Mouse (Mus musculus): Measurements from ENCODE around the gene Hoxc12.

The Hoxc12 gene

GRCm38 (mm10) chr15:102963671-102964640, 27.4 kb downstream of the Hoxc12 start:
- DNase-seq (ENCODE audit: low read depth): no peak

DNA sequence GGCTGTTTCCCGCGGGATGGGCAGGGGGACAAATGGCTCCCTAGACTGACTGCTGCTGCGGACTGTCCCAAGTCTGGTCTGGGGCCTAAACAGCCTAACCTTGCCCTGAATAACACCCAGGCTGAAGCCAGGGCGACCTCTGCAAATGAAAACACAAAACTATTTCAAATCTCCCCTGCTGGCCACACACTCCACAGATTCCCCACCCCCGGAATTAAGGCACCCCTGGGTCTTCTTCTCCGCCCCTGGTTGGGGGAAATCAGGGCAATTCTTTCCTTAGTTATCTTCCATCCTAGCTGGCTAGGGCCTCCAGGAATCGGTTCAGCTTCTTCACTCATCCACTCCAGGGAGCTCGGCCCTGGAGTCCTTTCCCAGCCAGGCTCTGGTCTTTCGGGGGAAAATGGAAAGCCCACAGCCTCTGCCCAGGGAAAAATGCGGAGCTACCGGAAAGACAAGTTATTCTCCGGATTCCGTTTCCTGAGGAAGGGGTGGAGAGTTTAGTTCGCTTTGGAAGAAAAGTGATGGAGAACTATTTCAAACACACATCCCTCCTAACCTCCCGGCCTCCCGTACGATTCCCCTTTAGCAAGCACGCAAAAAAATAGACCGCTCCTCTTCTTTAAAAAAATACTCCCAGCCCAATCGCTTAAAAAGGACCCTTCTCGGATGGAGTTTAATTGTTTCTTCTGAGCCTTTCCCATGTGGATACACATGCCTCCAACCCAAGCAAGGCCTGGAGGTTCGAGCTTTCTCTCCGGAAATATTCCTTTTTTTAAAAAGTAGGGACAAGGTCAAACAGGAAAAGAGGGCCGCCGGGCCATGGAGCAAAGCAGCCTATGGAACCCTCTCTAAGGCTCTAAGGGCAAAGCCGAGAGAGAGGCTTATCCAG, 28.7 kb downstream of the Hoxc12 start:
- DNase-seq (ENCODE audit: low read depth): no peak

- peak; percentile 69 for DNase-seq (ENCODE audit: low read depth)
Measured at GRCm38 (mm10) chr15:102965892-102966775, 29.6 kb downstream of the Hoxc12 start.

GRCm38 (mm10) chr15:102966776-102967311, 30.3 kb downstream of the Hoxc12 start, which contains the start of gene Hoxc10:
TSS of gene Hoxc10 (plus strand) at chr15:102966796.
- DNase-seq (ENCODE audit: low read depth): no peak

DNA sequence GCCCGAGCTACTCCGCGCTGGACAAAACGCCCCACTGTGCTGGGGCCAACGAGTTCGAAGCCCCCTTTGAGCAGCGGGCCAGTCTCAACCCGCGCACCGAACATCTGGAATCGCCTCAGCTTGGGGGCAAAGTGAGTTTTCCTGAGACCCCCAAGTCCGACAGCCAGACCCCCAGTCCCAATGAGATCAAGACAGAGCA, 30.7 kb downstream of the Hoxc12 start, which contains the start of gene Hoxc5:
TSS of gene Hoxc5 (plus strand) at position 132 of the 199 bp plus-strand sequence.
- no peak for DNase-seq (ENCODE audit: low read depth)

DNA sequence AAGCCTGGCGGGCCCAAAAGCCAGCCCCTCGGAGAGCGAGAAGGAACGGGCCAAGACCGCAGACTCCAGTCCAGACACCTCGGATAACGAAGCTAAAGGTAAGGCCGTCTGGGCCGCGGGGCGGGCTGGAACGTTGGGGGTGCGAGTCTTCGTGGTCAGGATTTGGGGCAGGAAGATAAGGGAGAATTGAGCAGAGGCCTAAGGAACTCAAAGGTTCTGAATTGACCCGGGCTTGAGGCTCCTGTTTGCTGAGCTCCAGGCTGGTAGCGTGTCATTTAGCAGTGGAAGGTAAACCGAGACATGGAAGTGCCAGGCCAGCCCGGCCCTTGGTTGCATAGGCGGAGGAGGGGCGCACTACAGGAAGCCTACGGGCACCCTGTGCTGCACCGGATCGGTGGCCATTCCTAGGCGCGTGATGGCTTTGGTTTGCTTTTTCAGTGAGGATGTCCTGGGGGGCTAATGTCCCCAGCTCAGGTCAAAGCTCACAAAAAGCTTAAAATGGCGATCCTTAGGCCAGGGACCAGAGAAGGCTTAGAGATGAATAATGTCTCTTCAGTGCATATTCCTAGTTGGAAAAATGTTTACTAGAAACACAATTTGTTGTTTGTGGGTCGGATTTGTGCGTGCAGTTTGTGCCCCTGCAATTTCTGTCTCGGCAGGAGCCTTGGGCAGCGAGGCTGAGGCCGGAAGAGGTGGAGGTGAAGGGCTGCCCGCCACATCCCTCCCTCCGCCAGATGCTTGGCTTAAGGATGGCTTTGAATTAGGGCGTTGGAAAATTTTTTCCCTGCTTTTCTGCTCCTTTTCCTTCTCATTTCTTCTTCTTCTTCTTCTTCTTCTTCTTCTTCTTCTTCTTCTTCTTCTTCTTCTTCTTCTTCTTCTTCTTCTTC, 31.2 kb downstream of the Hoxc12 start:
- DNase-seq (ENCODE audit: low read depth): no peak

GRCm38 (mm10) chr15:102969296-102969695, 32.7 kb downstream of the Hoxc12 start:
- no peak for DNase-seq (ENCODE audit: low read depth)

DNA sequence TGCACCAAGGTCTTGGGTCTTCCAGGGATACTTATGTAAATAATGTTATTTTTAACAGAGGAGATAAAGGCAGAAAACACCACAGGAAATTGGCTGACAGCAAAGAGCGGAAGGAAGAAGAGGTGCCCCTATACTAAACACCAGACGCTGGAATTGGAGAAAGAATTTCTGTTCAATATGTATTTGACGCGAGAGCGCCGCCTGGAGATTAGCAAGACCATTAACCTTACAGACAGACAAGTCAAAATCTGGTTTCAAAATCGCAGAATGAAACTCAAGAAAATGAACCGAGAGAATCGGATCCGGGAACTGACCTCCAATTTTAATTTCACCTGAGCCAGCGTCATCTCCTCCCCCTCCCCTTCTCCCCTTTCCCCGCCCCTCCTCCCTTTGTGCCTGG, 34.2 kb downstream of the Hoxc12 start:
- no peak for DNase-seq (ENCODE audit: low read depth)

GRCm38 (mm10) chr15:102972254-102972653, 35.7 kb downstream of the Hoxc12 start:
- DNase-seq (ENCODE audit: low read depth): no peak

GRCm38 (mm10) chr15:102972753-102973152, 36.2 kb downstream of the Hoxc12 start:
- no peak for DNase-seq (ENCODE audit: low read depth)

DNA sequence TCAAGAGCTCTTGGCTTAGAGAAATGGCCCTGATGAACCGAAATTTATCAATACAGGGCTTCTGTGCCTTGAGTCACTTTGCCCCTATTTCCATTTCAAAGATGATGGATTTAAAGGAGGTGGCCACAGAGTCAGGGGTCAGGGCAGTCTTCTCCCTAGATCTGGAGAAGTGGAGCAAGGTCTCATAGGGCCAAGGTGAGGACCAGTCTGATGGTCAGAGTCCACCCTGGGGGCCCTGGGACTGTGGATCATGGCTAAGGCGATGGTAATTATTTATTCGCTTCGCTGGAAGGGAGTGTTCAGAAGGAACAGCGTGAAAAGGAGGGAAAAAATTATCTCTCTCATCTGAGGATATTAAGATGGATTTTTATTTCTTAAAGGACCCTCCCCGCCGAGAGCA, 38.5 kb downstream of the Hoxc12 start:
- DNase-seq (ENCODE audit: low read depth): no peak

DNA sequence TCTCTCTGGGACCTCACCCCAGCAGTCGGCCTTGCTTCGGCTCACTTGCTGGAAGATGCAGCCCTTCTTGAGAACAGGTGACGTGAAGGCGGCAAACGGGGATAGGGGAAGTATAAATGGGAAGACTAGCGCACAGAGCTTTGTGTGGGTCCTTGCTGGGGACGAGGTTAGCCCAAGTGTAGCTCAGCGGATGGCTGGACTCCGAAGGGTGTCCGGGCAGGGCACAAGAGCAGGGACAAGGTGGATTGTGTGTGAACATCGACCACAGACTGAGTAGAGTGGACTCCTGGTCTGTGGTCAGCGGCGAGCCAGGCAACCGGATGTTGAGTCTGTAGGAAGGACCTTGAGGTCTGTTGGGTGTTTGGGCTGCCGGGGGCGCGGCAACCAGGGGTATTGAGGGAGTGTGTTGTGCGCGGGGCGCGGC, 39.1 kb downstream of the Hoxc12 start:
- DNase-seq (ENCODE audit: low read depth): no peak

DNA sequence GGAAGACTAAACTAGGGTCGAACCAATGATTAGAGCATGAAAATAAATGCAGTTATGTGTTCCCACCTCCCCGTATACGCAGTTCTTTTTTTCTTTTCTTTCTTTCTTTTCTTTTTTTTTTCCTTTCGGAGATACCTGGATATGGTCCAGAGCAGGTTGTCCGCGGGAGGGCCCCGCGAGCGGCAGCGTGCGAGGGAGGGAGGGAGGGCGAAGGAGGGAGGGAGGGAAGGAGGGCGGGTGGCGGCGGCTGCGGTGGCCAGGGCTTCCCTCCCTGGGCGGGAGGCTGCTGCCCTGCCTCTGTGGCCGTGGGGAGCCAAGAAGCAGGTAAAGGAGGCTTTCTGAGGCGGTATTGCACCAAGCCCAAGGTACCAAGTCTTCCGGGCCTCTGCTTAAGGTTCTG, 39.6 kb downstream of the Hoxc12 start, which contains the start of gene Hoxc9:
TSS of gene Hoxc9 (plus strand) at position 269 of the 400 bp plus-strand sequence.
- no peak for DNase-seq (ENCODE audit: low read depth)

- no peak for DNase-seq (ENCODE audit: low read depth)
Measured at GRCm38 (mm10) chr15:102976631-102977422, 40.3 kb downstream of the Hoxc12 start.

DNA sequence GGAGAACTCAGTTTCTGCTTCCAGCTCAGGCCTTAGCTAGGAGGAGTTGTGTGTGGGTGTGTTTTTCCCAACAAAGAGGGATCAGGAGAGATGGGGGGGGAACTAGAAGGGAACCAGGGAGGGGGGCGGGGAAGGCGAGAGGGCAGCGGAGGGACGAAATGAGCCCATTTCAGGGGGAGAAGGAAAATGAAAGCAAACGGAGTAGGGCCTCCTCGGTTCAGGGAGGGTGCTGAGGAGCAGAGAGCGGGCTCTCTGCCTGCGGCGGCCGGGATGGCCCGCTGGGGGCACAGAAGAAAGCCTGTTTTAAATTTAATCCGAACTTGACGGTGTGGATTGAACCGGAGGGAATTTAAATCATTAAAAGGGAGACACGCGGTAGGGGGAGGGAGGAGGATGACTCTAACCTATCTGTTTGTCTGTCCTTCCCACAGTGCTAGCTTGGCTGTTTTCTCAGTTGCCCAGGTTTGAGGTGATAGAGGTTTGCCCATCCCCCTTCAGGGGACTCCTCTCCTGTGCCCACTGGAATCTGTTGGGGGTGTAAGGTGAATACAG, 40.9 kb downstream of the Hoxc12 start:
- no peak for DNase-seq (ENCODE audit: low read depth)

GRCm38 (mm10) chr15:102978615-102979515, 42.3 kb downstream of the Hoxc12 start:
- DNase-seq (ENCODE audit: low read depth): no peak

DNA sequence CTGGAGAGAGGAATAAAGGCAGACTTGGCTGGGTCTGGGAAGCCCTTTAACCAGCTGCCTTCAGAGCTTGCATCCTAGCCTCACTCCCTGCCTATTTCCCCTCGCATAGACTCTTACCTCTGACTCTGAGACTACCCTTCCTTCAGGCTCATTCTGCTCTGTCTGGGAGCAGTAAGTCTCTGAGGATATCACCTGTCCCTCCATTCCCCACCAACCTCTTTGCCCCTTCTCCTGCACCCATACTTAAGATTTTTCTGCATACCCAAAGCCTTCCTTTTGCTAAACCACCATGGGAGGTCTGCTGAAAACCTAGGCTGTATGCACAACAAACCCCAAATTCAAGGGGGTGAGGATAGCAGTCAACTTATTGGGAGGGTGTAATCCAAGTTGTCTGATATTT, 43.4 kb downstream of the Hoxc12 start:
- DNase-seq (ENCODE audit: low read depth): no peak

DNA sequence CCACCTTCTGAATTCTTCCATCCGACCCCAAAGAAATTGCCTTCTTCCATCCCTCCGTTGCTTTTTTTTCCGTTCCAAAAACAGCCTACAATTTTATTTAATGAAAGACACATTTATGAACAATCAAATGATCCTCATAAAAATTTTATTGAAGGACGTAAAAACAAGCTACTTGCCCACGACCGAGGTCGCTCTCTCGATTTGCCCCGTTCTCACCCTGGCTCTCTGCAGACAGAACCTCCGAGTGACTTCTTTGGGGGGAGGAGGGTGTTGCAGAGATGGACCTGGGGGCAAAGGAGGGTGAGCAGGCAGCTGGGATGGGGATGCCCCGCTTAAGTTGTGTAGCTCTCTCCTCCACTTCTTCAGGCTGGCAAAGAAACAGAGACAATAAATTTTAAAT, 43.8 kb downstream of the Hoxc12 start:
- DNase-seq (ENCODE audit: low read depth): no peak

Measured in c-Kit-positive CD71-negative TER-119-negative erythroid progenitor cells, embryonic 14.5 days (primary cell).